Mouse (Mus musculus): Measurements from ENCODE around the gene Gm26992. TPM values are rescaled to one million over a fixed set of nuclear protein-coding genes. Genes with fewer than 3 reads are reported as not detected.
A peak's percentile ranks its signal among the peaks of the same experiment; 100 is the strongest.

Gene Gm26992
- polyA plus RNA-seq, 1 experiment from 2014 or later: not detected

DNA sequence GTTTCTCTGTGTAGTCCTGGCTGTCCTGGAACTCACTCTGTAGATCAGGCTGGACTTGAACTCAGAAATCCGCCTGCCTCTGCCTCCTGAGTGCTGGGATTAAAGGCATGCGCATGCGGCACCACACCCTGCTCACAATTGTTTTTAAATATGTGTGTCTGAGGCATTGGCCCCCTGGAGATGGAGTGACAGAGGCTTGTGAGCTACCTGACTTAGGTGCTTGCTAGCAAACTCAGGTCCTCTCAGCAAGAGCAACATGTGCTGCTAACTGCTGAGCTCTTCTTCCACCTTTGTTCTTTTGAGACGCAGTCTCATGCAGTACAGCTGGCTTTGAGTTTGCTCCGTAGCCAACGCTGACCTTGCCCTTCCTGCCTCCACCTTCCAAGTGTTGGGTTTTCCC lies 31.0 kb downstream of the Gm26992 start:
- Histone ChIP-seq H3K9ac (replicated peaks) (no peak overlapping the region), H3K27me3 (ENCODE audit: insufficient read depth, low read length) (peaks cover 10% of the 10 kb centered on the region), H3K4me3 (ENCODE audit: low read depth, low read length) (no peak overlapping the region), H3K9me3 (ENCODE audit: low read length) (no peaks in the 10 kb centered on the region), H3K4me2 (ENCODE audit: low read depth, low read length) (no peak overlapping the region), H3K4me1 (ENCODE audit: insufficient read depth) (no peaks in the 10 kb centered on the region; the same call in 1 of the 2 replicates), H3K27ac (ENCODE audit: low read depth) (no peak overlapping the region), H3K36me3 (replicated peaks; ENCODE audit: insufficient read depth, low read length) (no peaks in the 10 kb centered on the region)
- ATAC-seq (no peak), DNase-seq (no peak)
- 71% methylated on average over 6 of the region's 6 CpGs for WGBS (ENCODE audit: insufficient replicate concordance)
- TF ChIP-seq CTCF (IDR thresholded peaks at IDR 0.05; ENCODE audit: low read depth) (no peak), EP300 (IDR thresholded peaks at IDR 0.05; ENCODE audit: low read depth) (no peak)

DNA sequence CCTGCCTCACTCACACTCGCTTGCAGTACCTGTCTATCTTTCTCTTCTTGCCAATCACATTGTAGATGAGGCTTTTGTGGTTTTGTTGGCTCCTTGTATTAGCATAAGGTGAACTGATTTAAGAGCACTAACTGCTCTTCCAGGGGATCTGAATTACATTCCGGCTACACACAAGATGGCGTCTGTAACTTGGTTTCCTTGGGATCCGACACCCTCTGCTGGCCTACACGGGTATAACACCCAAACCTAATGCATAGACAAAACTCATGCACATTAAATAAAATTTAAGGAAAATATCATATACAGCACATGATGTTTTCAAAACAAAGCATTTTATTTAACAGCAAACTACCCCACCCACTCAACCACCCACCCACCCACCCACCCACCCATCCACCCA lies 38.2 kb downstream of the Gm26992 start:
- no peaks in the 10 kb centered on the region for H3K4me1 ChIP-seq (ENCODE audit: insufficient read depth)
- H3K36me3 ChIP-seq (replicated peaks; ENCODE audit: insufficient read depth, low read length): no peaks in the 10 kb centered on the region
- H3K27me3 ChIP-seq (ENCODE audit: insufficient read depth, low read length): no peaks in the 10 kb centered on the region
- H3K27ac ChIP-seq (ENCODE audit: low read depth): no peak overlapping the region
- H3K9me3 ChIP-seq (ENCODE audit: low read length): no peaks in the 10 kb centered on the region
- TF ChIP-seq CTCF (IDR thresholded peaks at IDR 0.05; ENCODE audit: low read depth) (peak; percentile 48), EP300 (IDR thresholded peaks at IDR 0.05; ENCODE audit: low read depth) (no peak)
- no peak for ATAC-seq
- no peak for DNase-seq
- WGBS (ENCODE audit: insufficient replicate concordance): 71% methylated on average over 5 of the region's 5 CpGs
- H3K4me3 ChIP-seq (ENCODE audit: low read depth, low read length): no peak overlapping the region
- H3K9ac ChIP-seq (replicated peaks): no peak overlapping the region
- no peak overlapping the region for H3K4me2 ChIP-seq (ENCODE audit: low read depth, low read length)

DNA sequence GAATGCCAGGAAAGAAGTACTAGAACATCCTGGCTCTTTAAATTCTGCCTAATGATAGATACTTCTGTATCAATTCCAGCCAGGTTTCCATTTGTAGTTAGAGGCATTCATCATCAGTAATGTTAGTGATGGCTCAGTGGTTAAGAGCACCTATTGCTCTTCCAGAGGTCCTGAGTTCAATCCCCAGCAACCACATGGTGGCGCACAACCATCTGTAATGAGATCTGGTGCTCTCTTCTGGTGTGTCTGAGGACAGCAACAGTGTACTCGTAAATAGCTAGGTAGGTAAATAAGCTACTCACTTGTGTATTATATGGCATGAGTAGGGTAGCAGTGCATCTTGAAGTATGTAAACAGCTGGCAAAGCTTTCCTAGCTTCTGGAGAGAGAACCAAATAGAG lies 47.2 kb downstream of the Gm26992 start:
- no peaks in the 10 kb centered on the region for H3K36me3 ChIP-seq (replicated peaks; ENCODE audit: insufficient read depth, low read length)
- WGBS (ENCODE audit: insufficient replicate concordance): 68% methylated on average over 2 of the region's 2 CpGs
- H3K27ac ChIP-seq (ENCODE audit: low read depth): no peak overlapping the region
- TF ChIP-seq CTCF (IDR thresholded peaks at IDR 0.05; ENCODE audit: low read depth) (peak; percentile 39), EP300 (IDR thresholded peaks at IDR 0.05; ENCODE audit: low read depth) (no peak)
- DNase-seq: no peak
- no peaks in the 10 kb centered on the region for H3K4me1 ChIP-seq (ENCODE audit: insufficient read depth)
- H3K4me2 ChIP-seq (ENCODE audit: low read depth, low read length): no peak overlapping the region
- no peak overlapping the region for H3K9ac ChIP-seq (replicated peaks)
- no peak overlapping the region for H3K4me3 ChIP-seq (ENCODE audit: low read depth, low read length)
- H3K9me3 ChIP-seq (ENCODE audit: low read length): no peaks in the 10 kb centered on the region
- no peaks in the 10 kb centered on the region for H3K27me3 ChIP-seq (ENCODE audit: insufficient read depth, low read length)
- ATAC-seq: no peak

DNA sequence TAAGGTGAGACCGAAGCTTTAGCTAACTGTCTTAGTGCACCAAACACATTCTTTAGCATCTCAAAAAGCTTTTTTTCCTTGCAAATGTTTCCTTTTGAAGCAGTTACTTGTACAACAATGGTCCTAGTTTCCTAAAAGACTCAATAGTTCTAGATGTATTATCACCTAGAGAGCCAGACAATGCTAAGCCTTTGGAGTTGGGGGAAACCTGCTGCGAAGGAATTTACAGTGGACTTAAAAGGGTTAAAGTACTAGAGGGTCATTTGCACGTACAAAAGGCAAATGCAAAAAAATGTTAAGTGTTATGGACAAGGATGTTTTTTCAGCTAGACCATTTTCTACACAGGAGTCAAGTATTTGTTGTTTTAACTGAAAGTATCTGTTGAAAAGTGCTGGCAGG lies 50.5 kb downstream of the Gm26992 start:
- Histone ChIP-seq H3K9ac (replicated peaks) (no peak overlapping the region), H3K27ac (ENCODE audit: low read depth) (no peak overlapping the region), H3K27me3 (ENCODE audit: insufficient read depth, low read length) (no peaks in the 10 kb centered on the region), H3K4me3 (ENCODE audit: low read depth, low read length) (no peak overlapping the region), H3K9me3 (ENCODE audit: low read length) (no peaks in the 10 kb centered on the region), H3K4me1 (ENCODE audit: insufficient read depth) (no peaks in the 10 kb centered on the region), H3K4me2 (ENCODE audit: low read depth, low read length) (no peak overlapping the region), H3K36me3 (replicated peaks; ENCODE audit: insufficient read depth, low read length) (no peaks in the 10 kb centered on the region)
- DNase-seq: no peak
- TF ChIP-seq CTCF (IDR thresholded peaks at IDR 0.05; ENCODE audit: low read depth): no peak
- no peak for TF ChIP-seq EP300 (IDR thresholded peaks at IDR 0.05; ENCODE audit: low read depth)
- no peak for ATAC-seq
- 79% methylated on average over 3 of the region's 3 CpGs for WGBS (ENCODE audit: insufficient replicate concordance)

DNA sequence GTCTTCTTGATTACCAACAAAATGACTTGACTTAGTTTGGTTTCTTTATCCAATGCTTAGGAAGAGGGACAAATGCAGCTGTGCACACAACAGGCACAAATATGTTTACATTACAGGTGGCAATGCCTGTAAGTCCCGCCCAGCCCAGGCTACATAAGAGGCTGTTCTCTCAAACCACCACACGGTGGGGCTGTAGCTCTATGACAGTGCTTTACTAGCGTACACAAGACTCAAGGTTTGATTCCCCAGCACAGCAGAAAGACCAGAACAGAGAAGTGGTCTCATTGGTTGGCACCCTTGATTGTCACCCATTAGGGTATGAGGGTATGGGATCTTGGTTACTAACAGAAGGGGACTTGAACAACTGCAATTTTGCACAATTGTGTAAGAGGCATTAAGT lies 55.7 kb downstream of the Gm26992 start:
- Histone ChIP-seq H3K9me3 (ENCODE audit: low read length) (no peaks in the 10 kb centered on the region), H3K4me2 (ENCODE audit: low read depth, low read length) (peak overlapping the region; percentile 23; the same call in 1 of the 2 replicates), H3K27me3 (ENCODE audit: insufficient read depth, low read length) (no peaks in the 10 kb centered on the region), H3K4me3 (ENCODE audit: low read depth, low read length) (no peak overlapping the region), H3K9ac (replicated peaks) (no peak overlapping the region), H3K36me3 (replicated peaks; ENCODE audit: insufficient read depth, low read length) (no peaks in the 10 kb centered on the region), H3K27ac (ENCODE audit: low read depth) (no peak overlapping the region), H3K4me1 (ENCODE audit: insufficient read depth) (no peaks in the 10 kb centered on the region)
- peak; percentile 78 for DNase-seq
- peak; percentile 66 for ATAC-seq
- no peak for TF ChIP-seq EP300 (IDR thresholded peaks at IDR 0.05; ENCODE audit: low read depth)
- peak; percentile 94 for TF ChIP-seq CTCF (IDR thresholded peaks at IDR 0.05; ENCODE audit: low read depth)
- WGBS (ENCODE audit: insufficient replicate concordance): 4% methylated on average over 3 of the region's 3 CpGs

DNA sequence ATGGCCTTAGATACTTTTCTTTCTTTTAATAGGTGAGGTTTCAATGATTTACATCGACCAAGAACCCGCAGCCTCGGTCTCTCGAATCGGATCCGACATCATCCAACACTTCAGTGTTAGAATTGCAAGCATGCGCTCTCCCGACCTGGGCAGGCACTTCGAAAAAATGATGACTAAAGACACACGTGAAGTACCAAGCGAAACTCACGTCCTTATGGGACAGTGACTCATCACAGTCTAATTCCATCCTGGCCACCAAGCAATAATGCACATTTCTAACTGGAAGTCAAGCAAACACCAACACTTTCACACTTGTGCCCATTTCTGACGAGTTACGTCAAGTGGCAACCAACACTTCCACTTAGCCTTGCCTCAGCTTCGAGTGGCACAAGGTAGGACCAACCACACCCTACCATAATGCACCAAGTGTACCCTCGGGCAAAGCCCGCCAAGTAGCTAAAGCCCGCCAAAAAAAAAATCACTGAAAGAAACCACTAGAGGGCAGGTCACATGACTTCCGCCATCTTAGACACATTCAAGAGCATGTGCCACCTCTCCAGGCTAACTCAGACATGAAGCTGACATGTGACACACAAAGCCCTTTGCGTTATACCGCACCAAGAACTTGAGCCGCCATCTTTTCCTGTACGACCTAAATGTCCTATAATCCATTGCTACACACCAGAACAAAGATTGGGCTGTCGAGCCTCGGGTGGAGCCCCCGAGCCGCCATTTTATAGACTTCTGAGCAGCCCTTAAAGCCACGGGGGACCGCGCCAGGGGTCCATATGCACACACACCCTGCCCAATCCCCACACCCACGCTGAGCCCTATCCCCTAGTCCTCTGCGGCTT lies 59.7 kb downstream of the Gm26992 start:
- no peaks in the 10 kb centered on the region for H3K36me3 ChIP-seq (replicated peaks; ENCODE audit: insufficient read depth, low read length)
- 65% methylated on average over 32 of the region's 32 CpGs for WGBS (ENCODE audit: insufficient replicate concordance)
- peak; percentile 74 for ATAC-seq
- H3K9me3 ChIP-seq (ENCODE audit: low read length): no peaks in the 10 kb centered on the region
- H3K9ac ChIP-seq (replicated peaks): peak overlapping the region; percentile 68
- peak overlapping the region; percentile 48 for H3K4me3 ChIP-seq (ENCODE audit: low read depth, low read length)
- peak overlapping the region; percentile 62 for H3K4me2 ChIP-seq (ENCODE audit: low read depth, low read length)
- H3K27me3 ChIP-seq (ENCODE audit: insufficient read depth, low read length): no peaks in the 10 kb centered on the region
- H3K4me1 ChIP-seq (ENCODE audit: insufficient read depth): no peaks in the 10 kb centered on the region
- TF ChIP-seq CTCF (IDR thresholded peaks at IDR 0.05; ENCODE audit: low read depth) (peak; percentile 28), EP300 (IDR thresholded peaks at IDR 0.05; ENCODE audit: low read depth) (no peak)
- H3K27ac ChIP-seq (ENCODE audit: low read depth): peak overlapping the region; percentile 89
- peak; percentile 21 for DNase-seq
